Mouse (Mus musculus): ENCODE measurements around the gene Sergef. TPM values are rescaled to one million over a fixed set of nuclear protein-coding genes. Genes with fewer than 3 reads are reported as not detected.

Gene Sergef
- polyA plus RNA-seq, 1 experiment from 2014 or later = 10.7 TPM

DNA sequence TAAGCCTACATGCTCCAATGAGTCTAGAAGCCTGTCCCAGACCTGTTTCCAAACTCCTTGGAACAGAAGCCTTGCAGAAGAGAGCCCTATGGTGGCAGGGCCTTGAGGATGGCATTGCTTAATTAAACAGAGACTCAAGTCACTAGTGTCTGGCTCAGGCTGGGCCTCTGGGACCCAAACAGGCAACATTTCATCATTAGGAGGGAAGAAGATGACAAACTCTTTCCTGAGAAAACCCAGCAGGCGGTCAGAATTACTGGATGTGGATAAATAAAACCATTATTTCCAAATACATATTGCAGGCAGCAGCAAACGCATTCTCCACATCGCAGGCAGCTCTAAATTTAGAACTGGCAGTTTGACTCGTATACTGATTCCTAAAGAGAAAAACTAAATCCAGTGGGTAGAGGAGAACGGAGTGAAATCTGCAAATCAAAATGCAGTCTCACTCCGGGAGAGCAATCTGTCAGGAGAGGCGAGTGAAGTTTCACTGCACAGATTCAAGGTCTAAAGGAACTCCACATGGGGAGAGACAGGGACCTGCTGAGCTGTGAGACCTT is 173.1 kb downstream of the Sergef start:
- Histone ChIP-seq H3K4me2 (ENCODE audit: low read length) (no peak overlapping the region), H3K36me3 (ENCODE audit: control insufficient read depth, insufficient read depth, low read length) (no peaks in the 10 kb centered on the region)
- no peak for ATAC-seq (ENCODE audit: insufficient number of reproducible peaks, insufficient read depth, low FRiP score, low read depth)

GRCm38 (mm10) chr7:46463136-46463535 is 176.5 kb downstream of the Sergef start:
- no peak overlapping the region for H3K4me2 ChIP-seq (ENCODE audit: low read length)
- ATAC-seq (ENCODE audit: insufficient number of reproducible peaks, insufficient read depth, low FRiP score, low read depth) = no peak
- H3K27me3 ChIP-seq (ENCODE audit: control insufficient read depth, insufficient read depth, low read length) = no peaks in the 10 kb centered on the region
- H3K27ac ChIP-seq (replicated peaks in 1 of 2; ENCODE audit: control insufficient read depth in 1 of 2, insufficient read depth in 1 of 2, low read depth in 2 of 2, low read length in 2 of 2) = no peak overlapping the region
- peaks cover 6 to 9% of the 10 kb centered on the region in 2 experiments; a peak in 3 of 4 replicates for H3K4me1 ChIP-seq (ENCODE audit: control insufficient read depth in 2 of 2, insufficient read depth in 2 of 2, low read length in 2 of 2)
- WGBS = 78% methylated on average over 8 of the region's 8 CpGs
- H3K36me3 ChIP-seq (ENCODE audit: control insufficient read depth, insufficient read depth, low read length) = no peaks in the 10 kb centered on the region
- H3K4me3 ChIP-seq (ENCODE audit: control insufficient read depth in 1 of 2, insufficient read depth in 1 of 2, low read depth in 1 of 2, low read length in 2 of 2) = no peak overlapping the region
- H3K9ac ChIP-seq (ENCODE audit: low read length) = no peak overlapping the region
- H3K9me3 ChIP-seq (ENCODE audit: control insufficient read depth, low read length) = no peaks in the 10 kb centered on the region

More for the DNA sequence above, 173.1 kb downstream of the Sergef start:
- Histone ChIP-seq H3K9ac (ENCODE audit: low read length) (no peak overlapping the region), H3K4me1 (ENCODE audit: control insufficient read depth in 2 of 2, insufficient read depth in 2 of 2, low read length in 2 of 2) (peaks cover 12 to 16% of the 10 kb centered on the region in 2 experiments), H3K27me3 (ENCODE audit: control insufficient read depth, insufficient read depth, low read length) (no peaks in the 10 kb centered on the region), H3K9me3 (ENCODE audit: control insufficient read depth, low read length) (no peaks in the 10 kb centered on the region), H3K4me3 (ENCODE audit: control insufficient read depth in 1 of 2, insufficient read depth in 1 of 2, low read depth in 1 of 2, low read length in 2 of 2) (no peak overlapping the region), H3K27ac (replicated peaks in 1 of 2; ENCODE audit: control insufficient read depth in 1 of 2, insufficient read depth in 1 of 2, low read depth in 2 of 2, low read length in 2 of 2) (no peak overlapping the region)
- WGBS = 29% methylated on average over 7 of the region's 7 CpGs

DNA sequence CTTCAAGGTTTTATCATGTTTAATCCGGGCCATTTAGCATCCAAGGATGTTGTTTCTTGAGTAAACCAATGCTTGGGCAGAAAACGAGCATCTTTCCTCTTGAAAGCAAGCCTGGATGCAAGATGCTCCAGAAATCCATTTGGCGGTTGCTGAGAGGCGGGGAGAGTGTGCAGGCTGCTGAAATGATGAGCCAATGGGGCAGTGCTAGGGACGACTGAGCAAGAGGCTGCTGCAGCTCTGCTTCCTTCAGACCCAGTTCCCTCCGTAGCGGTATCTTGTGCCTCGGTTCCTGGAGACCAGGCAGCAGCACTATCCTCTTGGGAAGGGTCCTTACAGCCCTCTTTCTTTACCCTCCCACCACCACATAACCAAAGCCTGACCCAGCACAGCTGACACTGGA is 177.3 kb downstream of the Sergef start:
- Histone ChIP-seq H3K4me3 (ENCODE audit: control insufficient read depth in 1 of 2, insufficient read depth in 1 of 2, low read depth in 1 of 2, low read length in 2 of 2) (no peak overlapping the region), H3K4me2 (ENCODE audit: low read length) (no peak overlapping the region), H3K36me3 (ENCODE audit: control insufficient read depth, insufficient read depth, low read length) (no peaks in the 10 kb centered on the region), H3K27ac (replicated peaks in 1 of 2; ENCODE audit: control insufficient read depth in 1 of 2, insufficient read depth in 1 of 2, low read depth in 2 of 2, low read length in 2 of 2) (no peak overlapping the region), H3K27me3 (ENCODE audit: control insufficient read depth, insufficient read depth, low read length) (no peaks in the 10 kb centered on the region), H3K9ac (ENCODE audit: low read length) (no peak overlapping the region), H3K4me1 (ENCODE audit: control insufficient read depth in 2 of 2, insufficient read depth in 2 of 2, low read length in 2 of 2) (peaks cover 6 to 9% of the 10 kb centered on the region in 2 experiments; a peak in 3 of 4 replicates), H3K9me3 (ENCODE audit: control insufficient read depth, low read length) (no peaks in the 10 kb centered on the region)
- WGBS = 59% methylated on average over 8 of the region's 8 CpGs
- ATAC-seq (ENCODE audit: insufficient number of reproducible peaks, insufficient read depth, low FRiP score, low read depth) = no peak

GRCm38 (mm10) chr7:46459605-46460245 is 179.9 kb downstream of the Sergef start:
- Histone ChIP-seq H3K4me1 (ENCODE audit: control insufficient read depth in 2 of 2, insufficient read depth in 2 of 2, low read length in 2 of 2) (no peaks in the 10 kb centered on the region), H3K27ac (replicated peaks in 1 of 2; ENCODE audit: control insufficient read depth in 1 of 2, insufficient read depth in 1 of 2, low read depth in 2 of 2, low read length in 2 of 2) (no peak overlapping the region), H3K9ac (ENCODE audit: low read length) (no peak overlapping the region), H3K27me3 (ENCODE audit: control insufficient read depth, insufficient read depth, low read length) (no peaks in the 10 kb centered on the region), H3K4me2 (ENCODE audit: low read length) (no peak overlapping the region), H3K9me3 (ENCODE audit: control insufficient read depth, low read length) (no peaks in the 10 kb centered on the region), H3K36me3 (ENCODE audit: control insufficient read depth, insufficient read depth, low read length) (no peaks in the 10 kb centered on the region), H3K4me3 (ENCODE audit: control insufficient read depth in 1 of 2, insufficient read depth in 1 of 2, low read depth in 1 of 2, low read length in 2 of 2) (no peak overlapping the region)
- no peak for ATAC-seq (ENCODE audit: insufficient number of reproducible peaks, insufficient read depth, low FRiP score, low read depth)
- WGBS = 83% methylated on average over 9 of the region's 9 CpGs

DNA sequence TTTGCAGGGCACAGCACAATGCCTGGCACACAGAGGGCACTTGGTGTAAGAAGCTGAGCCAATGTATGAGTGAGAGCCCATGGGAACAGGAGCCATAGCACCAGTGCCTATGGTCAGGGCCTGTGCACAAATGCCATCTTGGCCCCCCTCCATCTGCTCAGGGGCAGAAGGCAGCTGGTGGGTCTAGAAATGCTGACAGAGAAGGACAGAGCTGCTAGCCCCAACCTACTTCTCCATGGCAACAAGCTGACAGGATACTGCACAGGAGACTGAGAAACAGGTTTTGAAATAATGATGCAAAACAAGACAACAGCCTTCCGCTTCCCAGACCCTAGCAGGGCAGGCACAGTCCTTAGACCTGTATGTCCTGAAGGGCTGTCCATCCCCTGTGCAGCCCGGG is 180.4 kb downstream of the Sergef start:
- no peaks in the 10 kb centered on the region for H3K36me3 ChIP-seq (ENCODE audit: control insufficient read depth, insufficient read depth, low read length)
- 78% methylated on average over 2 of the region's 2 CpGs for WGBS
- no peak overlapping the region for H3K4me3 ChIP-seq (ENCODE audit: control insufficient read depth in 1 of 2, insufficient read depth in 1 of 2, low read depth in 1 of 2, low read length in 2 of 2)
- H3K9me3 ChIP-seq (ENCODE audit: control insufficient read depth, low read length) = no peaks in the 10 kb centered on the region
- no peaks in the 10 kb centered on the region for H3K27me3 ChIP-seq (ENCODE audit: control insufficient read depth, insufficient read depth, low read length)
- H3K4me1 ChIP-seq (ENCODE audit: control insufficient read depth in 2 of 2, insufficient read depth in 2 of 2, low read length in 2 of 2) = no peaks in the 10 kb centered on the region
- no peak overlapping the region for H3K9ac ChIP-seq (ENCODE audit: low read length)
- H3K27ac ChIP-seq (replicated peaks in 1 of 2; ENCODE audit: control insufficient read depth in 1 of 2, insufficient read depth in 1 of 2, low read depth in 2 of 2, low read length in 2 of 2) = no peak overlapping the region
- H3K4me2 ChIP-seq (ENCODE audit: low read length) = no peak overlapping the region
- ATAC-seq (ENCODE audit: insufficient number of reproducible peaks, insufficient read depth, low FRiP score, low read depth) = no peak

DNA sequence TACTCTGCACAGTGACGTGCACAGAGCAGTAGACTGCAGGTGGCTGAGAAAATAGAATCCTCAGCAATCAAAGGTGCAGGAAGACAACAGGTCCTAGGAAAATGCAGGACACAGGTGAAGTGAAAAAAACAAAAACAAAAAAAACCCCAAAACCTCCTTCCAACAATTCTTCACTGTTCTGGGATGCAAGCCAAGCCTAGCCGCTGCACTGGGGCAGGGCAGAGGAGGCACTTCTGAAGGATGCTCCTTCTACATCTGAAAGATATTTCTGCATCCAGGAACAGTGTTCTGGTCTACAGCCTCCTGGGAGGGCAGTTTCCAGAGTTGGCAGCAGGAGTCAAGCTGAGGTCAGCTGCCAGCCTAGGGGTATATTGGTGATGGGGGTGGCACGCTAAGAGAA is 181.7 kb downstream of the Sergef start:
- H3K4me1 ChIP-seq (ENCODE audit: control insufficient read depth in 2 of 2, insufficient read depth in 2 of 2, low read length in 2 of 2) = no peaks in the 10 kb centered on the region
- H3K4me2 ChIP-seq (ENCODE audit: low read length) = no peak overlapping the region
- H3K27ac ChIP-seq (replicated peaks in 1 of 2; ENCODE audit: control insufficient read depth in 1 of 2, insufficient read depth in 1 of 2, low read depth in 2 of 2, low read length in 2 of 2) = no peak overlapping the region
- WGBS = 72% methylated on average over 3 of the region's 3 CpGs
- H3K36me3 ChIP-seq (ENCODE audit: control insufficient read depth, insufficient read depth, low read length) = no peaks in the 10 kb centered on the region
- no peak overlapping the region for H3K9ac ChIP-seq (ENCODE audit: low read length)
- no peaks in the 10 kb centered on the region for H3K9me3 ChIP-seq (ENCODE audit: control insufficient read depth, low read length)
- no peak for ATAC-seq (ENCODE audit: insufficient number of reproducible peaks, insufficient read depth, low FRiP score, low read depth)
- no peak overlapping the region for H3K4me3 ChIP-seq (ENCODE audit: control insufficient read depth in 1 of 2, insufficient read depth in 1 of 2, low read depth in 1 of 2, low read length in 2 of 2)
- H3K27me3 ChIP-seq (ENCODE audit: control insufficient read depth, insufficient read depth, low read length) = no peaks in the 10 kb centered on the region

DNA sequence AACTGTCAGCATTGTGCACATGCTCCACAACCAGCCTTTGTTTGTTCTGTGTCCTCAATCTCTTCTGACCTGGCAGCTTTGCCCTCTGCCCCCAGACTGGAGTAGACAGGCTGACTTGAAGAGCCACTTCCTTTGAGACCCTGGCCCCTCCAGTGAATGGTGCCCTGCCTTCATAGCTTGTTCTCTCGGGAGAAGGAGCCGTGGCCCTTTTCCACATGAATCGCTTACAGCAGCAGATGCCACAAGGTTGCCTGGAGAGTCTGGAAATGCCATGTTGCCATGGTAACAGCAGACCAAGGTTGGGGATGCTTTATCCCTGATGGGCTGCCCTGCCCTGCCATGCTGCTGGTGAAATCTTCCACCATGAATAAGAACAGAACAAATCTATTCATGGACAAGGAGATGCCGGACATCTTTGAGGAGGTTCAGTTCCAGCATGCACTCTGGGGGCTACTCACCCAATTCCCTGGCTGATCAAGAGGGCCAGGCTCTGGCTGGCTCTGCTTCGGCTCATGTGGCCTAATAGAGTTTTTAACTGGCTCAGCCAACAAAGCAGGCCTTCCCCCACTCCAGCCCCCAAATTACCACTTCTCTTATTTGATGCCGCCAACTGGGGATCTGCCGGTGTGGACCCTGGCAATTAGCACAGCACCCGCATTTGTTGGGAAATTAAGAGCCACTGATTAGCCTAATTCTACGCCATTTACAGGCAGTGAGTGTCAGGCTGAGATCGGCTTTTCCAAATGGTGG is 185.5 kb downstream of the Sergef start:
- 42% methylated on average over 10 of the region's 10 CpGs for WGBS
- Histone ChIP-seq H3K9ac (ENCODE audit: low read length) (no peak overlapping the region), H3K36me3 (ENCODE audit: control insufficient read depth, insufficient read depth, low read length) (no peaks in the 10 kb centered on the region), H3K4me2 (ENCODE audit: low read length) (no peak overlapping the region), H3K4me1 (ENCODE audit: control insufficient read depth in 2 of 2, insufficient read depth in 2 of 2, low read length in 2 of 2) (no peaks in the 10 kb centered on the region), H3K27ac (replicated peaks in 1 of 2; ENCODE audit: control insufficient read depth in 1 of 2, insufficient read depth in 1 of 2, low read depth in 2 of 2, low read length in 2 of 2) (no peak overlapping the region), H3K27me3 (ENCODE audit: control insufficient read depth, insufficient read depth, low read length) (no peaks in the 10 kb centered on the region), H3K4me3 (ENCODE audit: control insufficient read depth in 1 of 2, insufficient read depth in 1 of 2, low read depth in 1 of 2, low read length in 2 of 2) (no peak overlapping the region), H3K9me3 (ENCODE audit: control insufficient read depth, low read length) (no peaks in the 10 kb centered on the region)
- no peak for ATAC-seq (ENCODE audit: insufficient number of reproducible peaks, insufficient read depth, low FRiP score, low read depth)

All from heart, embryonic 14.5 days (tissue).